Mouse (Mus musculus) heart, postnatal 0 days (tissue): Measurements from ENCODE around the gene Adgrl1.

Source experiments
- CTCF ChIP-seq: IDR thresholded peaks from 2 replicates; pipeline ENCODE4 v1.5.1; 2016; ENCODE audit warnings: antibody characterized with exemption, control low read depth, low read depth
- EP300 ChIP-seq: IDR thresholded peaks from 2 replicates; pipeline ENCODE4 v1.6.1; 2016; ENCODE audit warnings: antibody characterized with exemption, low read depth

- peak; percentile 63 for TF ChIP-seq CTCF
- TF ChIP-seq EP300: peak; percentile 67; the same call in 1 of the 2 replicates
Measured at GRCm38 (mm10) chr8:83980845-83981244, 80.9 kb downstream of the Adgrl1 start.
